Mouse (Mus musculus): ENCODE measurements around the gene Cacna1d. TPM values are rescaled to one million over a fixed set of nuclear protein-coding genes. Genes with fewer than 3 reads are reported as not detected.
A peak's percentile ranks its signal among the peaks of the same experiment; 100 is the strongest.

Gene Cacna1d
- total RNA-seq, 4 experiments from 2014 or later, result 0.05 to 0.19 (median 0.19) TPM; not detected in 1

- peak; percentile 35 to 56 for DNase-seq (ENCODE audit: low spot score in 2 of 2)
These were observed 31.2 kb downstream of the Cacna1d start for GRCm38 (mm10) chr14:30459891-30460523.

- no peak for DNase-seq (ENCODE audit: low spot score in 2 of 2)
These were observed 32.4 kb downstream of the Cacna1d start for GRCm38 (mm10) chr14:30458820-30459219.

- DNase-seq (ENCODE audit: low spot score in 2 of 2), result no peak
These were observed 33.4 kb downstream of the Cacna1d start for GRCm38 (mm10) chr14:30457897-30458296.

- DNase-seq (ENCODE audit: low spot score in 2 of 2), result no peak
These were observed 33.8 kb downstream of the Cacna1d start for GRCm38 (mm10) chr14:30457436-30457835.

GRCm38 (mm10) chr14:30455801-30456595, 35.3 kb downstream of the Cacna1d start:
- DNase-seq (ENCODE audit: low spot score in 2 of 2), result no peak

GRCm38 (mm10) chr14:30439915-30440314, 51.3 kb downstream of the Cacna1d start:
- no peak for DNase-seq (ENCODE audit: low spot score in 2 of 2)

GRCm38 (mm10) chr14:30435316-30435715, 55.9 kb downstream of the Cacna1d start:
- no peak for DNase-seq (ENCODE audit: low spot score in 2 of 2)

GRCm38 (mm10) chr14:30430446-30430845, 60.8 kb downstream of the Cacna1d start:
- DNase-seq (ENCODE audit: low spot score in 2 of 2), result no peak

GRCm38 (mm10) chr14:30430026-30430425, 61.2 kb downstream of the Cacna1d start:
- DNase-seq (ENCODE audit: low spot score in 2 of 2), result no peak

- DNase-seq (ENCODE audit: low spot score in 2 of 2), result no peak
These were observed 61.6 kb downstream of the Cacna1d start for GRCm38 (mm10) chr14:30429606-30430005.

- no peak for DNase-seq (ENCODE audit: low spot score in 2 of 2)
These were observed 62.5 kb downstream of the Cacna1d start for GRCm38 (mm10) chr14:30428757-30429156.

- DNase-seq (ENCODE audit: low spot score in 2 of 2), result no peak
These were observed 65.4 kb downstream of the Cacna1d start for GRCm38 (mm10) chr14:30425876-30426275.

GRCm38 (mm10) chr14:30425175-30425574, 66.1 kb downstream of the Cacna1d start:
- DNase-seq (ENCODE audit: low spot score in 2 of 2), result no peak

GRCm38 (mm10) chr14:30424638-30425037, 66.6 kb downstream of the Cacna1d start:
- DNase-seq (ENCODE audit: low spot score in 2 of 2), result no peak

GRCm38 (mm10) chr14:30422376-30423140, 68.7 kb downstream of the Cacna1d start:
- DNase-seq (ENCODE audit: low spot score in 2 of 2), result no peak

- DNase-seq (ENCODE audit: low spot score in 2 of 2), result no peak
These were observed 71.8 kb downstream of the Cacna1d start for GRCm38 (mm10) chr14:30419458-30419857.

GRCm38 (mm10) chr14:30419046-30419445, 72.2 kb downstream of the Cacna1d start:
- DNase-seq (ENCODE audit: low spot score in 2 of 2), result no peak

GRCm38 (mm10) chr14:30415830-30416229, 75.4 kb downstream of the Cacna1d start:
- no peak for DNase-seq (ENCODE audit: low spot score in 2 of 2)

GRCm38 (mm10) chr14:30414131-30414530, 77.1 kb downstream of the Cacna1d start:
- no peak for DNase-seq (ENCODE audit: low spot score in 2 of 2)

- no peak for DNase-seq (ENCODE audit: low spot score in 2 of 2)
These were observed 81.9 kb downstream of the Cacna1d start for GRCm38 (mm10) chr14:30409331-30409730.

- no peak for DNase-seq (ENCODE audit: low spot score in 2 of 2)
These were observed 85.6 kb downstream of the Cacna1d start for GRCm38 (mm10) chr14:30405456-30406225.
